Mouse (Mus musculus) retina, embryonic 14.5 days (tissue): Measurements from ENCODE around the gene Ccdc124.
"Not testable (repeated sequence)": the region's sequence is repeated elsewhere in the genome, so short reads cannot be mapped to it uniquely, and the experiment has no call there.

Source experiments
- DNase-seq: peaks from one replicate; pipeline ENCODE4 v3.0.0-alpha.2; 2015; ENCODE audit warnings: low spot score

Ccdc124 gene

GRCm38 (mm10) chr8:70895571-70896259 is 22.0 kb upstream of the Ccdc124 start:
- DNase-seq = not testable (repeated sequence)

DNA sequence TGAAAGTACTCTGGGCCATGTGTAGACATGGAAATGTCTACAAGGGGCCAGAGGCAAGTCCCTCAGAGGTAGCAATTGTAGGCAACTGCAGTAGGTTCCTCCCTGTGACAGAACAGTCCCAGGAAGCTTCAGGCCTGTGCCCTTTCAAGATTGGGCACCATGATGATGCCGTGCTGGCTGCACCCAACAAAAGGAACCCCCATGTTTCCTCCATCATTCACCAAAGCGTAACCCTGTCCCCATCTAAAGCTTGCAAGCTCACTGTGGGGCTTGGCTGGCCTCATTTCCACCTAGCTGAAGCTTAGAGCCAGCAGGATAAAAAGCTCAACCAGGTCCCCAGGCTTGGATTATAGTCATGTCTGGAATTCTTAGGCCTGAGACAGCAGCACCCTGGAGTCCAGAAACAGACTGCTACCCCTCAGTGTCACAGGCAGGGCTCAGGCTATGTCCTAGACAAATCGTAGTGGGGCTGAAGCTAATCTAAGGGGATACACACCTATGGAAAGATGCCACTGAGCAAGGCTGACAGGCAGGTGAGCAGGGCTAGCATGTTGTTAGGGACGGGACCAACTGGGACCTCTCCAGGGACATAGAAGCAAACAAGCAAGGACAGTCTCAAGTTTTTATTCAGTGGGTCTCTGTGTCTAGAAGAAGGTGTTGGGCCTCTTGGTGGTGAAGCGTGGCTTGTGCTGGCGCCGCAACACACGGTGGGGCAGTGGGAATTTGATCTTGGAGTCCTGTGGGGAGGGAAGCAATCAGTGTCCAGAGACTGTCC is 21.2 kb upstream of the Ccdc124 start:
- DNase-seq = no peak

- DNase-seq = no peak
Observed at GRCm38 (mm10) chr8:70894385-70894720, 20.6 kb upstream of the Ccdc124 start.

- peak; percentile 94 for DNase-seq
Observed at GRCm38 (mm10) chr8:70893656-70894384, 20.1 kb upstream of the Ccdc124 start.

DNA sequence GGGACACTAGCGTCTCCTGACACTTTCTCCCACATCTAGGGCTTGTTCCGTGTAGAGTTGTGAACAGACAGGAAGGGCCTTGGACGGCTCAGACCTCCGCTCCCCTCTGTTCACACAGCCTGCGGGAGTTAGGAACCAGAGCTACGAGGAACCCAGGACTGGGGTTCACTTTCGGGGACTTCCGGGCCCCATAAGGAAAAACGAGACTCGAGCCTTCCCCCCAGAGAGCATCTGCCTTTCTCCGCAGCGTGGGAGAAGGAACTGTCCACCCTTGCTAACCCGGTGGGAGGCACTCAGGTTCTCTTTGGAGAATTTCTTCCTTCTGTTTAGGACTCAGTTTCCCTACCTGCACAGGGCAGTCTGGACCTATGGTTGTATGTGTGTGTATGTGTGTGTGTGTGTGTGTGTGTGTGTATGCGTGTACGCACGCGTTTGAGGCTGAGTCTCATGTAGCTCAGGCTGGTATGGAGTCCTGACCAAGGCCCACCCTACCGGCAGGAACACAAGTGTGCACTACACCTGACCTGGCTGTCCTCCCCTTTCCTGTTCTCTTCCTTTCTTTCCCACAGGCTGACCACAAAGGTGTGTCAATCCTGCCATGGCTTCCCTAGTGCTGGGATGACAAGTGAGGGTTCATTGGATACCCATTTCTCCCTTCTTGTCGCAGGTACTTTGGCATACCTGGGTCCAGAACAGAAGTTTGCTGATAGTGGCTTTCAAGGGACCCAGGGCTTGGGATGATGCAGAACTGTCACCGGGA is 19.3 kb upstream of the Ccdc124 start:
- peak; percentile 14 for DNase-seq

- DNase-seq = peak; percentile 34
Observed at GRCm38 (mm10) chr8:70892022-70892895, 18.5 kb upstream of the Ccdc124 start, which contains the start of gene Slc5a5. Gene Slc5a5 (minus strand): TSS chr8:70892757.

GRCm38 (mm10) chr8:70891356-70891755 is 17.6 kb upstream of the Ccdc124 start:
- DNase-seq = peak; percentile 26

- no peak for DNase-seq
Observed at GRCm38 (mm10) chr8:70890656-70891055, 16.9 kb upstream of the Ccdc124 start.

- DNase-seq = peak; percentile 53
Observed at GRCm38 (mm10) chr8:70887669-70888068, 13.9 kb upstream of the Ccdc124 start.

DNA sequence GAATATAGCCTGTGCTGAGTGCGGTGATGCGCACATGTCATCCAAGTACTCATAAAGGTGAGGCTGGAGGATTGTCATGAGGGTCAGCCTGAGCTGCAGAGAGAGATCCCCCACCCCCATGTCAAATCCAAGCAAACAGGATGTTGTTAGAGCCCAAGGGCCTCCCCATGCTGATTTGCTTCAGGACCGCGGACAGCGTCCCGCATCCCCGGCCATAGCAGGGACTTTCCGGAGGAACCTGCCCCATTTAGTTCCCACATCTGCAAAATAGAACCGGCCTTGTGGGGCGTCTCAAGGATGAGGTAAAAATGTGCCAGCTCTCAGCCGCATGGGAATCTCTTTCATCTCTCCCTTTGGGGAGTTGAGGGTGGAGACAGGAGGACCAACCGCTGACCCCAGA is 11.9 kb upstream of the Ccdc124 start:
- peak; percentile 46 for DNase-seq

GRCm38 (mm10) chr8:70884683-70885082 is 10.9 kb upstream of the Ccdc124 start:
- DNase-seq = no peak

DNA sequence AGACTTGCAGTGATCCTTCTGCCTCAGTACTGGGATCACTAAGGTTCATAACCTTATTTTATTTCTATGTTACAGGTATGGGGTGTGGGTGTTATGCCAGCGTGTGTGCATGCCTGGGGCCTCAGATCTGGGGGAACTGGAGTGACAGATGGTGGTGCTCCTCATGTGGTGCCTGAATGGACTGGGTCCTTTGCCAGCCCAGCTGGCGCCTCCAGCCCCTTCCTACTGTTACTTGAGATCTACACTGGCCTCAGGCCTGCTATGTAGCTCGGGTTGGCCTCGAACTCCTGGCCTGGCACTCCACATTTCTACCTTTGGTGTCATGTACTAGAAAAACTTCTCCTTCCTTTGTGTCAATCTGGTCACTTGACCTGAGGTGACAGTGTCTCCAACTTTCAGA is 10.5 kb upstream of the Ccdc124 start:
- DNase-seq = no peak

DNA sequence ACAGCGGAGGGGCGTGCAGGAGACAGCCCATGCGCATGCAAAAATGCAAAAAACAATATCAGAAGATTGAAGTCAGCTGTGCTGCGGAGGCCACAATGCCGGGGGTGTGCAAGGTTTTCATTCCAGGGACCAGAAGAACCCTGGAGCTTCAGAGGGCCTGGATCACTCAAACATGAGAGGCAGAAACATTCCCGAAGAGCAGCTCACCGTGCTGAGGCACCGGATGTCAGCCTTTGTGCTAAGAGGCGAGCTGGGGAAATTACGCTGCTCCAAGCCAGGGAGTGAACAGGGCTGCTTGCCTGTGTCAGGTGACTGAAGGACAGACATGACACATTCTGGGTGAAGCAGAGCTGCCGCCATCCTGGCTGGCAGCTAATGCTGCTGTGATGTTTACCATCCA is 6.8 kb upstream of the Ccdc124 start:
- DNase-seq = no peak

- DNase-seq = no peak
Observed at GRCm38 (mm10) chr8:70880126-70880525, 6.4 kb upstream of the Ccdc124 start.

DNA sequence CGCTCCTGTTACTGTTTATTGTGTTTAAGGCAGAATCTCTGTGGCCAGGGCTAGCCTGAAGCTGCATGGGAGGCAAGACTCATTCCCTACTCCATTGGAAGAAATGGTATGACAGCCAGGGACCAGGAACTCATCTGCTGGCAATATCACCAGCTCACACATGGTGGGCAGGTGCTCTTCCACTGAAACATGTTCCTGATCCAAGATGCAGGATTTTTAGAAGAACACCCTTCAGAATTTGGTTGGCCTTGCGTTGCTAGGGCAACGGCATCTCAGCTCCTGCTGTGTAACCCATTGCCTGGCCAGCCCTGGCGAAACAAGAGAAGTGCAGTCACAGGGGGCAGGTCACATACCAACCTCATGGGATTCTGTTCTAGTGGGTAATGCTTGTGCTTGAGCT is 5.8 kb upstream of the Ccdc124 start:
- no peak for DNase-seq

DNA sequence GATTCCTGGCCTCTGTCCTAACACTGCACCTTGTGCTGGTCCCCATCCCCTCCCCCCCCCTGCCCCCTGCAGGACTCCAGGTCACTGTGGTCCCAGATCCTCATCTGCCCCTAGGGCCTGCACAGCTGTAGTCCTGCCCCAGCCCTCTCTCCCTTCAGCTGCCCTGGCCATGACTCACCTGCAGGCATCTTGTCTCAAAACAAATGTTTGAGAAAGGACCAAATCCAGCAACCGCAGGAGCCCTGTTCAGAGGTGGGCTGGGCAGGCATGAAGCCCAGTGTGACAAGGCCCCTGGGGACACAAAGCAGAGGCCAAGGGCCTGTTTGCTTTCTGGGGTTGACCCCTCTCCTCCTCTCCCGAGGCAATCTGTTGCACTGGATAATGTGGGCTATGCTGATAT is 4.4 kb upstream of the Ccdc124 start:
- no peak for DNase-seq

DNA sequence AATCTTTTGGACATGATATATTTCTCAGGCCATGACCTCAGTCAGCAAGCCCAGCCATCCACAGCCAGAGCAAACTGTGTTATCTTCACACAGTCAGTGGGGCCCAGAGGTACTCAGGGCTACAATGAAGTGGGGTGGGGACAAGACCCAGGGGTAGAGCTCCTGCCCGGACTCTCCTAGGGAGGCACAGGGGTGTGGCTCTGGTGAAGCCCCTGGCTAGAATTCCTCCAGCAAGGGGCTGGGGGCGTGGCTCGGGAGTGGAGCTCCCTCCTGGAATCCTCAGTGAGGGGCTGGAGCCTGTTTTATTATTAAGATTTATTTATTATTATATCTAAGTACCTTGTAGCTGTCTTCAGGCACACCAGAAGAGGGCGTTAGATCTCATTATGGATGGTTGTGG is 2.6 kb upstream of the Ccdc124 start:
- DNase-seq = no peak

GRCm38 (mm10) chr8:70874441-70874840 is 706 bp upstream of the Ccdc124 start:
- no peak for DNase-seq

DNA sequence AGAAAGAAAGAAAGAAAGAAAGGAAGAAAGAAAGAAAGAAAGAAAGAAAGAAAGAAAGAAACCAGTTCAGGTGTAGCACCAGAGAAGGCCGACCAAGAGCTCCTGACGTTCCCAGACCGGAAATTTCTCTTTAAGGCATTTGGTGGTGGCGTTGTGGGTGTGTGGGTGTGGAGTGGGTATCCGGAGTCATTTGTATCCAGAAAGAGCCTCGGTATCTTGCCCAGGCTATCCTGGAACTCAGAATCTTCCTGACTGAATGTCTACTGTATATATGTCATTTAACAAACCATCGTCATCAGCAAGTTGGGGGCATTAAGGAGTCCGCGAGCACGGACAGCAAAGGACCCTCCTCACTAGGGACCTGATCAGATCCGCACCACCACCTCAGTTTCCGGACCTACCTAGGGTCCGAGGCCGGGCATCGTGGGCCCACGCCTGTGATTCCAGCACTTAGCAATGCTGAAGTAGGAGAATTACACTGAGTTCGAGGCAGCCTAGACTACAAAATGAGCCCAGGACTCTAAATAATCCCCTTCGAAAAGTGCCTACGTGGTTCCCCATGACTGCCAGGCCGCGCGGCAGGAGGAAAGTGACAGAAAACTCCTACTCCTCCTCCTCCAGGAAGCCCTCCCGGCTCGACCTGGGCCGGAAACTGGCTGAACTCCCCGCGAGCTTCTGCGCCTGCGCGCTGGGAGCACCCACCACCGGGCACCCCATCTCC is 932 bp downstream of the Ccdc124 start:
- DNase-seq = no peak

DNA sequence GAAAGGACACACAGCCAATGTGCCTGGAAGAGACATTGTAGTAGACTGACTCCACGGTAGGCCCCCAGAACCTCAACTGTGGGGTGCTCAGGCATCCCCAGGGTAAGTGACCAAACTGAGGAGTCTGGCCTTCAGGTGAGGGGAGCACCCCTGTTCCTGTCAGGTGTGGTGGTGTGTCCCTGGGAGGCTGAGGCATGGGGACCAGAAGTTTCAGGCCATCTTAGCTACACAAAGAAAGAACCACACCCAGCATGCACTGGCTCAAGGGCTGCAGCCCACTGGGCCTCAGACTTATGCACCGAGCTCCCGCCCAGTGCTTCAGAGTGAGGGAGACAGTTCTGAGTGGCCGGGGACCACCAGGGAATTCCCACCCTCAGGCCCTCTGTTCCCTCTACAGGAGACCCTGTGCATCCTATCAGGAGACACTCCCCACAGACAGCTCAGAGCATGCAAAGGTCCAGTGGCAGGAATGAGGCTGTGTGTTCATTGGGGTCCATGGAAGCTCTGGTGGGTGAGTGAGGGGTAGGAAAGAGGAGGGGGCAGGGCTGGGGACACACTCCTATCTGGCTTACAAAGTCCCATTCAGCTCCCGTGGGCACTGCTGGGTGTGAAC is 2.4 kb downstream of the Ccdc124 start:
- DNase-seq = no peak
